In genomic region chr17:63660841-63661481, GRCm38 (mm10) we compare ENCODE assay signal across 10 mouse cellular contexts.
DNase-seq lines count a peak whose midpoint lies in the region; ATAC-seq and TF ChIP-seq lines count a peak whose summit lies in the region.
"Had no signal": no experiment of that assay in that cellular context is flagged by ENCODE, and none has a peak within 500 bp of the region (broad histone marks: within the 10 kb centered on the region; RNA-seq: fewer than 3 reads in every experiment).

No protein-coding gene starts in this region.

- H3K36me3 ChIP-seq in kidney, postnatal 0 days (ENCODE audit: insufficient read depth, low read length) = no peaks in the 10 kb centered on the region
- no peaks in the 10 kb centered on the region for H3K36me3 ChIP-seq in midbrain, embryonic 15.5 days (replicated peaks)
- no peaks in the 10 kb centered on the region for H3K36me3 ChIP-seq in midbrain, embryonic 11.5 days (ENCODE audit: control insufficient read depth, insufficient read depth, low read length)
- H3K36me3 ChIP-seq: hindbrain, embryonic 15.5 days had no signal

- 56% methylated on average over 13 of the region's 13 CpGs for WGBS in kidney, postnatal 0 days
- 91% methylated on average over 13 of the region's 13 CpGs for WGBS in midbrain, embryonic 15.5 days
- 88% methylated on average over 13 of the region's 13 CpGs for WGBS in midbrain, embryonic 11.5 days

- no peaks in the 10 kb centered on the region for H3K9me3 ChIP-seq in kidney, postnatal 0 days (replicated peaks; ENCODE audit: low read length)
- H3K9me3 ChIP-seq in midbrain, embryonic 15.5 days = no peaks in the 10 kb centered on the region
- no peaks in the 10 kb centered on the region for H3K9me3 ChIP-seq in midbrain, embryonic 11.5 days (ENCODE audit: control insufficient read depth, low read length)
- H3K9me3 ChIP-seq: hindbrain, embryonic 15.5 days had no signal

- peak; percentile 13; the same call in 1 of the 2 replicates for ATAC-seq in kidney, postnatal 0 days (replicated peaks; ENCODE audit: low FRiP score, low read depth)
- ATAC-seq in megakaryocyte, adult 5-6 weeks (ENCODE audit: poor library complexity, severe bottlenecking) = no peak
- ATAC-seq in midbrain, embryonic 15.5 days (replicated peaks) = no peak
- ATAC-seq in midbrain, embryonic 11.5 days (ENCODE audit: low FRiP score) = no peak

- H3K4me1 ChIP-seq in kidney, postnatal 0 days (replicated peaks; ENCODE audit: insufficient read depth, low read length) = no peaks in the 10 kb centered on the region
- no peaks in the 10 kb centered on the region for H3K4me1 ChIP-seq in midbrain, embryonic 15.5 days
- no peaks in the 10 kb centered on the region for H3K4me1 ChIP-seq in midbrain, embryonic 11.5 days (ENCODE audit: control insufficient read depth, insufficient read depth, low read length)
- H3K4me1 ChIP-seq: hindbrain, embryonic 15.5 days had no signal

- H3K27ac ChIP-seq in kidney, postnatal 0 days = peak overlapping the region; percentile 83
- no peak overlapping the region for H3K27ac ChIP-seq in midbrain, embryonic 15.5 days
- H3K27ac ChIP-seq in midbrain, embryonic 11.5 days (ENCODE audit: low read depth, low read length) = no peak overlapping the region
- H3K27ac ChIP-seq: hindbrain, embryonic 15.5 days had no signal

- H3K4me3 ChIP-seq in kidney, postnatal 0 days (replicated peaks; ENCODE audit: low read depth, low read length) = no peak overlapping the region
- no peak overlapping the region for H3K4me3 ChIP-seq in midbrain, embryonic 15.5 days
- H3K4me3 ChIP-seq in midbrain, embryonic 11.5 days (ENCODE audit: low read depth, low read length) = no peak overlapping the region
- H3K4me3 ChIP-seq: hindbrain, embryonic 15.5 days had no signal

- H3K9ac ChIP-seq in kidney, postnatal 0 days (ENCODE audit: low read depth, low read length) = no peak overlapping the region
- H3K9ac ChIP-seq in midbrain, embryonic 15.5 days = no peak overlapping the region
- H3K9ac ChIP-seq in midbrain, embryonic 11.5 days (ENCODE audit: low read length) = no peak overlapping the region
- H3K9ac ChIP-seq: hindbrain, embryonic 15.5 days had no signal

- no peak overlapping the region for H3K4me2 ChIP-seq in kidney, postnatal 0 days (ENCODE audit: low read length)
- no peak overlapping the region for H3K4me2 ChIP-seq in midbrain, embryonic 15.5 days
- H3K4me2 ChIP-seq in midbrain, embryonic 11.5 days = no peak overlapping the region
- H3K4me2 ChIP-seq: hindbrain, embryonic 15.5 days had no signal

- H3K27me3 ChIP-seq in kidney, postnatal 0 days (ENCODE audit: insufficient read depth, low read length) = no peaks in the 10 kb centered on the region
- H3K27me3 ChIP-seq in midbrain, embryonic 15.5 days (replicated peaks) = no peaks in the 10 kb centered on the region
- no peaks in the 10 kb centered on the region for H3K27me3 ChIP-seq in midbrain, embryonic 11.5 days (ENCODE audit: control insufficient read depth, insufficient read depth, low read length)
- H3K27me3 ChIP-seq: CH12.LX; hindbrain, embryonic 15.5 days had no signal

- DNase-seq in kidney, adult 11 months = peak; percentile 22
- no peak for DNase-seq in kidney, adult 18-20 months
- DNase-seq in gastrocnemius, adult 8-10 months (ENCODE audit: low spot score in 2 of 2) = peak; percentile 29 to 55
- peak; percentile 92 for DNase-seq in kidney, postnatal 0 days (ENCODE audit: low spot score)
- DNase-seq in lung, postnatal 25 days (ENCODE audit: low spot score) = peak; percentile 46
- no peak for DNase-seq in midbrain, embryonic 11.5 days (ENCODE audit: low spot score, missing footprints)

- peak; percentile 37; the same call in 1 of the 2 replicates for TF ChIP-seq CTCF in kidney, postnatal 0 days (IDR thresholded peaks at IDR 0.05; ENCODE audit: low read depth)

Comparison
In these comparisons a context has a peak if more than half of its experiments do, and no peak if none do; other contexts are left out.
1. DNase-seq: peak in kidney, adult 11 months (single experiment), gastrocnemius, adult 8-10 months (2 of 2), kidney, postnatal 0 days (single experiment) and lung, postnatal 25 days (single experiment); none in kidney, adult 18-20 months (single experiment) and midbrain, embryonic 11.5 days (single experiment).